Mouse (Mus musculus): ENCODE measurements at regions not wholly inside any gene's neighbourhood (a gene's known extent, or its start where the extent isn't known, plus 50 kb on each side); places are given as distances from the start of the nearest gene placed in this dataset.
"Not testable (repeated sequence)": the region's sequence is repeated elsewhere in the genome, so short reads cannot be mapped to it uniquely, and the experiment has no call there.

DNA sequence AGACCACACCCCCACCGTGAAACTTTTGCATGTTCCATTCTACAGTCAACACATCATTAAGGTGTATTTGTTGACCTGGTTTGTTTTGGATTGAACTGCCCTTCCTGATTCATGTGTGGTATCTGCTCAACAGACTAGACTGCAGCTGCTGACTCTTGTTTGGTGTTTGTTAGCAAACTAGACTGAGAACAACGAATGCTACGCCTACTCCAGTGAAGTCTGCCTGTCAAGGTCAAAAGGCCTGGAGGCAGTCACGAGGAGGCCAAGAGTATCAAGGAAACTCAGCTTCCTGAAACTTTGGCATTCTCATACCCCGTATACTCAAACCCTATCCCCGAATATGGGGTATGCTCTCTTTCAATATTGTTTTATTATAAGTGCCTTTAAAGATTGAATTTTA, 194.2 kb upstream of the Spin1 start:
- DNase-seq, result not testable (repeated sequence)

DNA sequence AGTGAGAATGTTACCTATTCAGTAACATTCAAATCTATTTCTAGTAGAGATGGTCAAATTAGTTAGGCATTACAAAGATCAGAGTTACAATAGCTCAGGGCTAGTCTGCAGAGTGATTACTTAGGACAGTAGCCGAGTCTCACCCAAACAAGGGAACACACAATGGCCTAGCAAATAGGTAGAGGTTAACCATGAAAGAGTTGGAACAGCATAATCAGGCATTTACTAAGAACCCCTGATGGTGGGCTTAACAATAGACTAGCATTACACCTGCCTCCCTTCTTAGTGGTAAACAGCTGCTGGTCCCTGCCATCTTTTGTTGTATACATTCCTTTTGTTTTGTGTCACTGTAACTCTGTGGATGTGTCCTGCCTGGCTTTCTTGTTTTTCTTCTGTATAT, 193.8 kb upstream of the Spin1 start:
- DNase-seq, result no peak

GRCm38 (mm10) chr13:50912776-50913175, 187.9 kb upstream of the Spin1 start:
- not testable (repeated sequence) for DNase-seq

- not testable (repeated sequence) for DNase-seq
These were observed 166.7 kb upstream of the Spin1 start for GRCm38 (mm10) chr13:50934017-50934416.

- DNase-seq, result no peak
These were observed 158.1 kb upstream of the Spin1 start for GRCm38 (mm10) chr13:50942561-50942960.

GRCm38 (mm10) chr13:50949545-50950226, 151.0 kb upstream of the Spin1 start:
- DNase-seq, result peak; percentile 51 to 71

- no peak for DNase-seq
These were observed 146.0 kb upstream of the Spin1 start for GRCm38 (mm10) chr13:50954671-50955070.

DNA sequence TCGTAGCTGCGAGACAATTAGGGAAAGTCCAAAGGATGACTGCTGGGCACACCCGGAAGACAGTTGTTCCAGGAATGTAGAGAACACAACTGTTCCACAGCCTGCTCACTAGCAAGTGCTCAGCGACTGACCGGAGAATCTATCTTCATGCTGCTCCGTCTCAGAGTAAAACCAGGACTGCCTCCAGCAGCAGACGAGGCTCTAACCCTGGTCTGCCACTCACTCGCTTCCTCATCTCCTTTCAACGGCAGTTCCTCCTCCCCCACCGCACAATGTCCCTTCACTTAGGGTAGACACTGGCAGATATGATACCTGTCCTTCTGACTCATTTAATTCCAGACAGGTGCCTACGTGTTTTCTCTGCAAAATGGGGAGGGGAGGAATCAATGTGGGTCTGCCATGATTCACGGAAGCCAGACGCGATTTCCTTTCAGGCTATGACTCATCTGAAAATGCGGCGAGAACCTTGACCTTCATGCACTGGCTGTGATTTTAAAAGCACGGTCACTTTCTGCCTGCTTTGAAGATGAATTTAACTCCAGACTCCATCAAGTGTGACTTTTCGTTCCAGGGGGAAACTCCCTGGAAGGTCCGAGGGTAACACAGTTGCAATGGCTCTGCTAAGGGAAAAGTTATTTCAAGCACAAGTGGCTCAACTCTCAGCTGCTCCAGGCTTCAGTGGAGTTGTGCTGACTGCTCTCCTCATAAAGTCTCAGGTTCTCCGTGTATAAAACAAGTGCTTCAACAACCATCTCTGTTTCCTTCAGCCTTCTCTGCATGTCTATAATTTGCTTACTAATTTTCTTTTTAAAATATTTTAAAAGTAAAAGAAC, 142.4 kb upstream of the Spin1 start:
- no peak for DNase-seq

DNA sequence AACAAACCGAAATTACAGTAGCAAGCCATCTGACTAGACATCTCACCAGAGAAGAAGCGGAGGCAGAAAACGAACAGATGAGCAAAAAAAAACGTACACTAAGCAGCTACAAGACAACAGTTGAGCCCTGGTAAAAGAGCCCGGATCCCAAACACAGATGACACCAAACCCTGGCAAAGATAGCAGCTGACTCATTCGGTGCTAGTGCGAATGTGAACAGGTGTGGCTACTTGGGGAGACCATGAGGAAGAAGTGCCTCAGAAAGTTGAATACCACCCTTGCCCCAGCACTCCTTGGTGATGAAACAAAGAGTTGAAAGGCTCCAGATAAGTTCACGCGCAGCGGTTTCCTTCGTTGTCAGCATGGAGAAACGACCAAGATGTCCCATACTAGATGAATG, 139.8 kb upstream of the Spin1 start:
- no peak for DNase-seq

GRCm38 (mm10) chr13:50964070-50964469, 136.6 kb upstream of the Spin1 start:
- peak in 1 of 2 experiments; percentile 14 for DNase-seq

DNA sequence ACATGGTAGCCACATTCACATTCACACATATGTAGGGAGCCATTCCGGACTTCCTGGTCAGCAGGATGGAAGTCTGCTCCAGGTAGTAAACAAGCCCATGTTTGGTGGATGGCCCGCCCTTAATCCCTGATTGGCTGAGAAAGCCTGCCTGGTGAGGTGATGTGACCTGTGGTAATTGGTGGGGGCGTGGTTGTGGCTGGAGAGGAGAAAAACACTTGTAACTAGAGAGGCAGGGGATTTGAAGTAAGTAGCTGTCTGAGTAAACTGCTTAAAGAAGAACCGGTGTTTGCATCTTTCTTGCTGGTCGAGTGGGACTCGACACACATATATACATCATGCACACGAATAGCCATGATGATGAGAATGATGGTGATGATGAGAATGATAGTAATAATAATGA, 135.6 kb upstream of the Spin1 start:
- peak in 1 of 2 experiments; percentile 9 for DNase-seq

GRCm38 (mm10) chr13:50965678-50966077, 135.0 kb upstream of the Spin1 start:
- no peak for DNase-seq

GRCm38 (mm10) chr13:50966826-50967225, 133.9 kb upstream of the Spin1 start:
- DNase-seq, result no peak

GRCm38 (mm10) chr13:50973379-50973778, 127.3 kb upstream of the Spin1 start:
- no peak for DNase-seq

- no peak for DNase-seq
These were observed 125.3 kb upstream of the Spin1 start for GRCm38 (mm10) chr13:50975306-50975920.

- no peak for DNase-seq
These were observed 118.7 kb upstream of the Spin1 start for GRCm38 (mm10) chr13:50982005-50982404.

- no peak for DNase-seq
These were observed 117.7 kb upstream of the Spin1 start for GRCm38 (mm10) chr13:50982990-50983389.

DNA sequence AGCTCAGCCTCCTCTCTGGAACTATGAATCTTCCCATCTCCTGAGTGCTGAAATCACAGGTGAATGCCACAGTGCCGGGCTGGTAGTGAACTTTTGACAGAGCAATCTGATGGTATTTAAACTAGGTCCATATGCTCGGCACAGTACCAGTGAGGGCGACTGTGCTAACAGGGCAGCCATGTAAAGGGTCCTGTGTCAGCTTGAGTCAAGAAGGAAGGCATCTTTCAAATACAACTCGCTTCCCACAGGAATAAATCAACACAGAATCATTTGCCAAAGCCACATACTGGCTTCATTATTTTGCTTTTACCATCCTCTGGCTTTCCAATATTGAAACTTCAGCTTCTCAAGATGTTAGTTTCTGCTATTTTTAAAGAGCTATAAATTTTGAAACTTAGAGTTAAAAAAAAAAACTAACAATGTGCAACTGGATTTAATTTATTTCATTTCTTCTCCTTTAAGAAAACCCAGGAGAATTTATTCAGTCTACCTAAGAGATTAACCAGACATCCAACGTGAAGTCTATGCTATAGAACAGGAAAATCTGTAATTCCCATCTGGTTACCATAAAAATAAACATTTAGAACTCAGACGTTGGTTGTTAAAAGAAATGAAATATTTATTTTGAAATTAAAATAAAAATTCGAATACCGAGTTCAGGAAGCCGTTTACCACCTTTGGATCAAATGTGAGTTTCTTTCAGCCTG, 108.8 kb upstream of the Spin1 start:
- DNase-seq, result no peak

DNA sequence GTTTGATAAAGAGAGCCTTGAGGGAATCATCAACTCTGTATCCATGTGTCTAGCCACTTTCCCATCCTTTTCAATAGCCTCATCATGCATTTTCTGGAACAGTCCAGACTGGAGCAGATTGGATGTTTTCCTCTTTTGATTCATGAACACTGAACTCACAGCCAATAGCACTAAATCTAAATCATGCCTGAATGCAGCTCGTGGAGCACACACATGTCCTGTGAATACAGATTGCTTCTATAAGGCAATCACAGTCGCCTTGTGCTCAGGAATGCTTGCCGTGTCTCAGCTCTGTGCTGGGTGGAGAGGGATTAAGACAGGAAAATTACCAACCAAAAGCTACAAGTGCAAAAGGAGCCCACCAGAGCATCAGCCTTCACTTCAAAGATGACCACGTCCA, 100.9 kb upstream of the Spin1 start:
- no peak for DNase-seq

DNA sequence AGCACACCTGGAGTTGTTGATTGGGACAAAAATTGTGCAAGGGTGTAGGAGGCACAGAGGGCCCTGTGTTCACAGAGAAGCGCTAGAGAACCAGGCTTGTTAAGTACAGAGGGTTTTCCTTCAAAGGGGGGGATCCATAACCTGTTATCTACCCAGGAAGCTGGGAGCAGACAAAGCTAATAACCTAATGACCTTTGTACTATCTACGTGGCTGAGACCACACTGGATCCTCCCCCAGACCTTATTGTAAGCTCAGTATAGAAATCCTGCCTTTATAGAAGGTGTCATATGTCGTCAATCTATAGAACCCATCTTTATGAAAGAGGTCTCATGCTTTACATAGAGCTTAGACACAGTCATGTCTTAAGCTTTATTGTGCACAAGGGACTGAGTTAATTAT, 95.9 kb upstream of the Spin1 start:
- no peak for DNase-seq

DNA sequence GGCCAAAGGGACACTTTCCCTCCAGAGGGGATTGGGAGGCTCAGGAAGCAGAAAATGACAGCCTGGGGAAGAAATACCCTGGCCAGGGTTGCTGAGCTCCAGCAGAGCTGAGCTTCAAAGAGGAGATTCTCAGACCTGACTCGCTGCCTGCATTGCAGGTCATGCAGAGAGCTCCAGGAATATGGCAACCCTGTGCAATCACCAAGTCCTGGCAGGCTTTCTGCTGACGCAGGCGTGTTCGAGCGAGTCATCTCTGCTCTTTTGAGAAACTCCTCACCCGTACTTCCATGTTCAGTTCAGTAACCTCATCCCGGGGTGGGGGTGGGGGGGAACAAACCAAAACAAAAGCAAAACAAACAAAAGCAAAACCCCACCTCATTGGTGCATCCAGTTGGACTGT, 89.9 kb upstream of the Spin1 start:
- no peak for DNase-seq

DNA sequence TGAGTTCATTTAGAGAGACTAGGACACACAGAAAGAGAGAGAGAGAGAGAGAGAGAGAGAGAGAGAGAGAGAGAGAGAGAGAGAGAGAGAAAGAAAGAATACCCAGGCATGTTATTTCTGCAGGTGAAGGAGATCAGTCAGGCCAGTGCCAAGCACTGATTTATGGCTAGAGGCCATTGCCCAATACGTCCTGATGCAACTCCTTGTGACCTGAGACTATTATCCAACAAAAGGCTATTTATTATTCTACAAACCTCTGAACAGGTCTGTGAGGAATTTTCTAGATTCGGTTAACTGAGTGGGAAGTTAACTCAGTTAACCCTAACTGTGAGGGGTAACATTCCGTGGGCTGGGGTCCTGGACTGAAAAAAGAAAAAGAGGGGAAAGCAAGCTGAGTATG, 84.5 kb upstream of the Spin1 start:
- no peak for DNase-seq

Measured in lung, adult 18-20 months (tissue).